Mouse (Mus musculus) CD8-positive naive resting alpha-beta T cell, adult 2 months (primary cell): ENCODE results near the gene S100a13.

Experiments used
- DNase-seq, 2 experiments: peaks; one replicate each; pipeline ENCODE4 v3.0.0; 2022; ENCODE audit warnings: low read depth in 2 of 2, low spot score in 2 of 2

Gene S100a13

GRCm38 (mm10) chr3:90513796-90514590 lies at the start of gene S100a13, which contains the start of gene S100a1:
Gene S100a13, plus strand, starts transcription at chr3:90514435.
Gene S100a1, minus strand, starts transcription at chr3:90514392.
- DNase-seq: no peak

DNA sequence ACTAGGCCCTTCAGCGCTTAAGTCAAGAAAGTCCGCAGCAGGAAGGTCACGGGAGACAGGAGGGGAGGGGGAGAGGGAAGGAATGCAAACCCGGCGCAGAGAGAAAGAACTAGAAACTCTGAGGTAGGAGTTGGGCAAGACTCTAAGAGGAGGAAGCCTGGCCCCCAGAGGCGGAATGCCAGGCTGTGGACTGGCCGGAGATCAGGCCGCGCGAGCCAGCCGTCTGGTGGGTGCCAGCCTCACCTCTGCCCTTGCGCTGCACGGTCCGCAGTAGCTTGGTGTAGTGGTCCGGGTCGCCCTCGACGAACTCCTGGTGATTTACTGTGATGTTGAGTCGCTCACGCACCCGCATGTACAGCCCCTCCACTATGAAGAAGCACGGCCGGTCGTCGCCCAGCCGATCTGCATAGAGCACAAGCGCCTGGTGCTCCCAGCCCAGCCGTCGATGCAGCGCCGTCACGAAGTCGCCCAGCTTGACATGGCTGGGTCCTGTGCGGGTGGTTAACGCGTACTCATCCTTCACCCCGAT lies 49.6 kb upstream of the S100a13 start:
- no peak for DNase-seq

DNA sequence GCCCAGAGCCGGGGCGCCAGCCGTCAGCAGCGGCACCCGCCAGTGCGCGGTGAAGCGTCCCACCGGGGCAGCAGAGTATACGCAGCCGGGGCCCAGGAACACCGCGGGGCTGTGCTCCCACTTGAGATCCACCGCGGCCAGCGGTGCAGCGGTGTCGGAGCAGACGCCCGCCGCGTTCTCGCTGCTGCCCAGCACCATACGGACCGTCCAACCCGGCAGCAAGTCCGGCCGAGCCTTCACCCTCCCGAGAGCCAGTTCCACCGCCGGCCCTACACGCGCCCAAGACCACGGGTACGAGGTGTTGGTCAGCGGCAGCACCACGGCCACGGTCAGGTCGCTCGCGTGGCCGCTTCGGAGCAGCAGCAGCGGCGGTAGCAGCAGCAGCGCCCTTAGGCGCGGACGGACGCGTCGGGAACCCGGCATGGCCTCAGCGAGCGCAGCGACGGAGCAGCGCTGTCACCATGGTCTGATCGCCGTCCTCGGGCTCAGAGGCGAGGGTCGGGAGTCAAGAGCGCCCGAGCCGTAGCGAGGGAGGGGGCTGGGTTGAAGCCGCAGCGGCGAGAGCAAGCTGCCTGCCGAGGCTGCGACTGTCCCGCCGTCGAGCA lies 49.1 kb upstream of the S100a13 start:
- DNase-seq: peak in 1 of 2 experiments; percentile 38

GRCm38 (mm10) chr3:90465686-90466310 lies 48.4 kb upstream of the S100a13 start, which contains the start of gene Npr1:
Gene Npr1, minus strand, starts transcription at chr3:90465866.
- DNase-seq: no peak

- no peak for DNase-seq
Measured at GRCm38 (mm10) chr3:90466311-90466766, 47.9 kb upstream of the S100a13 start.

DNA sequence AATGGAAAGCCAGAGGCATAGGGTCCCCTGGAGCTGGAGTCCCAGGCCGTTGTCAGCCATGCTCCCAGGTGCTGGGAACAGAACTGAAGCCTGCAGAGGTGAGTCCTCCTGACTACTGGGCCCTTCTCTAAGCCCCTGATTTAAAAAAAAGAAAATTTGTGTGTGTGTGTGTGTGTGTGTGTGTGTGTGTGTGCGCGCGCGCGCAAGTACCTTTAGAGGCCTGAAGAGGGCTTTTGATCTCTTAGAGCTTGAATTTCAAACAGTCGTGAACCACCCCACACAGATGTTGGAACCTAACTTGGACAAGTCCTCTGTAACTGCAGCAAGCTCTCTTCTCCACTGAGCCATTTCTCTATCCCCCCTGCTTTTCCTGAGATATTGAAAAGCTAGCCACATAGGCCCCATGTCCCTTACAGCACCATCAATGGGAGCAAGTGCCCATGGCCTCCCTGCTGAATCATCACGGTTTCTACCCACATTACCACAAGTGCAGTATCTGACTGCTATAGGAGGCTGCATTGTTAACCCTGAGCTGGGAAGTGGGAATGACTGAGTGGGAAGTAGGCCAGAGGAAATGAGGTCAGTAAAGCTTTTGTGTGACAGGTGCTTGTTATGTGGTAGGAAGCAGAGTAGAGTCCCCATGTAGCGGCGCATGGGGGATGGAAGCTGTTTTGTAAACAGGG lies 46.5 kb upstream of the S100a13 start:
- no peak for DNase-seq

DNA sequence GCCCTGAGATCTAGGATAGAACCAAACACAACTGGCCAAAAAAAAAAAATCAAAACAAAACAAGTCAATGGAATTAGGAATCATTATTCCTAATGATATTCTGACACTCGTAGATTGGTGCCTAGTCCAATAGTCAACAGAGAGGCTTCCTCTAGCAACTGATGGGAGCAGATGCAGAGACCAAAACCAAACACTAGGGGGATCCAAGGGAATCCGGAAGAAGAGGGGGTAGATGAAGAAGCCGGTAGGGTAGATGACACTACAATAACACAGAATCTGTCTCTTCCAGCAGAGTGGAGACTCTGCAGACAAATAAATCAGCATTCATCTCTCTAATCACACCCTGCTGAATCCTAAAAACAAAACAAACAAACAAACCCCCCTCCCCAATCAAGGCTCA lies 42.0 kb upstream of the S100a13 start:
- DNase-seq: peak; percentile 66 to 79

- DNase-seq: no peak
Measured at GRCm38 (mm10) chr3:90475151-90475830, 38.9 kb upstream of the S100a13 start.

- DNase-seq: peak; percentile 93 to 94
Measured at GRCm38 (mm10) chr3:90475831-90476611, 38.2 kb upstream of the S100a13 start, which contains the start of gene Ilf2. Gene Ilf2, plus strand, starts transcription at chr3:90476126.

GRCm38 (mm10) chr3:90486998-90487397 lies 27.2 kb upstream of the S100a13 start:
- no peak for DNase-seq

DNA sequence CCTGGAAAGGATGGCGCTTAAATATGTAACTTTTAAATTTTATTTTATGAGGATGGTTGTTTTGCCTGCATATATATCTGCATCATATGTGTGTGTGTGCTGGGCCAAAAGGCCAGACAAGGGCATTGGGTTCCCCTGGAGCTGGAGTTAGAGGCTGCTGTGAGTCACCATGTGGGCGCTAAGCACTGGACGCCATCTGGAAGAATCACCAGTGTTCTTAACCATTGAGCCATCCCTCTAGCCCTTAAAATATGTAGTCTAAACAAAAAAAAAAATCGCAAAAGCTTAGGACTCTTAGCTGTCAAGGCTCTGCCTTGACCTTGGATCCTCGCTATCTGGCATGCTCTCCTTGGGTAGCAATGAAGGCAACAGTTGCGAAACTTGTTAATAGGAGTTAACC lies 25.7 kb upstream of the S100a13 start:
- DNase-seq: no peak

- peak; percentile 92 to 96 for DNase-seq
Measured at GRCm38 (mm10) chr3:90490696-90491256, 23.5 kb upstream of the S100a13 start, which contains the start of gene Snapin. Gene Snapin, minus strand, starts transcription at chr3:90491033.

DNA sequence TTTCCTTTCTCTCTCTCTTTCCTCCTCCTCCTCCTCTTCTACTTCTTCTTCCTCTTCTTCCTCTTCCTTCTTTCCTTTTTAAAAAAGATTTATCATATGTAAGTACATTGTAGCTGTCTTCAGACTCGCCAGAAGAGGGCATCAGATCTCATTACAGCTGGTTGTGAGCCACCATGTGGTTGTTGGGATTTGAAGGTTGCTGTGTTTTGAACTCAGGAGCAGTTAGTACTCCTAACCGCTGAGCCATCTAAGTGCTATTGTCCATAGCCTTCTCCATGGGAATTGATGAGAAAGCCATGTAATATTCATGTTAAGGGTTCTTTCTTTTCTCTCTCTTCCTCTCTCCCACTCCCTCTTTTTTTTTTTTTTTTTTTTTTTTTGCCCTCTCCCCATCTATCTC lies 22.9 kb upstream of the S100a13 start:
- peak; percentile 36 to 44 for DNase-seq

- DNase-seq: no peak
Measured at GRCm38 (mm10) chr3:90493831-90494540, 20.2 kb upstream of the S100a13 start.

GRCm38 (mm10) chr3:90495850-90496525 lies 18.2 kb upstream of the S100a13 start:
- no peak for DNase-seq

- no peak for DNase-seq
Measured at GRCm38 (mm10) chr3:90497597-90497996, 16.6 kb upstream of the S100a13 start.

DNA sequence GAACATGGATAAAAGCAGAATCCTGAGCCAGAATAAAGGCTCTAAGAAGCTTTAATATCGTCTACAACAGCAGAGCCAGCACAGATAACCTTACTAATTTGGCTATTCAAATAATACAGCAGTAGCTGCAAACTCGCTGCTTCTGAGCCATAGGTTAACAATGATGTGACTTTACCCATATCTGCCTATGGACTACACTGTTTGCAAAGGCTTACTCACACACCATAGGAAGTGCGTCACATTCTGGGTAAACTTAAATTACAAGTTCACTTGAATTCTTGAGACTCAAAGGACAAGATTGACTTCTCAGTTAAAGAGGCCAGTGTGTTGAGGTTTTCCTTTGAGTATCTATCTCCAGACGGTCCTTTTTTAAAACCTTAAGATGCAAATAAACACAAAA lies 10.8 kb upstream of the S100a13 start:
- no peak for DNase-seq

- DNase-seq: no peak
Measured at GRCm38 (mm10) chr3:90505216-90505615, 9.0 kb upstream of the S100a13 start.
